Mouse (Mus musculus): ENCODE results near the gene Prr22. TPM values are rescaled to one million over a fixed set of nuclear protein-coding genes. Genes with fewer than 3 reads are reported as not detected.

The Prr22 gene
- total and polyA plus RNA-seq, 3 experiments, result 0.11 to 2.0 (median 0.29) TPM

GRCm38 (mm10) chr17:56780291-56780978, 10.4 kb downstream of the Prr22 start:
- Histone ChIP-seq H3K79me2 (replicated peaks; ENCODE audit: control insufficient read depth, insufficient read depth, low read length) (no peaks in the 10 kb centered on the region), H3K36me3 (ENCODE audit: control insufficient read depth, insufficient read depth, low read length) (no peaks in the 10 kb centered on the region), H3K4me3 (no peak overlapping the region), H3K27ac (no peak overlapping the region), H3K4me1 (ENCODE audit: control insufficient read depth, insufficient read depth, low read length) (0 out of 2 replicates have a peak, but pooled peaks cover 3% of the 10 kb centered on the region), H3K9ac (ENCODE audit: low read depth, low read length) (no peak overlapping the region), H3K27me3 (ENCODE audit: control insufficient read depth, insufficient read depth, low read length) (no peaks in the 10 kb centered on the region)
- WGBS, result 81% methylated on average over 13 of the region's 13 CpGs
- intact Hi-C loops (cut with DNase I), result no loop called here
- DNase-seq, result no peak
- TF ChIP-seq EP300 (IDR thresholded peaks at IDR 0.05; ENCODE audit: insufficient read depth, low read depth, low read length) (no peak), POLR2A (IDR thresholded peaks at IDR 0.05; ENCODE audit: insufficient read depth, low read depth, low read length) (no peak), CTCF (IDR thresholded peaks at IDR 0.05) (no peak)

GRCm38 (mm10) chr17:56788886-56789285, 18.8 kb downstream of the Prr22 start:
- TF ChIP-seq CTCF (IDR thresholded peaks at IDR 0.05), result no peak
- TF ChIP-seq EP300 (IDR thresholded peaks at IDR 0.05; ENCODE audit: insufficient read depth, low read depth, low read length), result no peak
- no peak for TF ChIP-seq POLR2A (IDR thresholded peaks at IDR 0.05; ENCODE audit: insufficient read depth, low read depth, low read length)
- H3K27ac ChIP-seq, result no peak overlapping the region
- H3K9ac ChIP-seq (ENCODE audit: low read depth, low read length), result no peak overlapping the region
- WGBS, result 67% methylated on average over 3 of the region's 3 CpGs
- H3K27me3 ChIP-seq (ENCODE audit: control insufficient read depth, insufficient read depth, low read length), result no peaks in the 10 kb centered on the region
- no peak for DNase-seq
- no peaks in the 10 kb centered on the region for H3K4me1 ChIP-seq (ENCODE audit: control insufficient read depth, insufficient read depth, low read length)
- no peaks in the 10 kb centered on the region for H3K36me3 ChIP-seq (ENCODE audit: control insufficient read depth, insufficient read depth, low read length)
- intact Hi-C loops (cut with DNase I), result no loop called here
- no peak overlapping the region for H3K4me3 ChIP-seq
- no peaks in the 10 kb centered on the region for H3K79me2 ChIP-seq (replicated peaks; ENCODE audit: control insufficient read depth, insufficient read depth, low read length)

- H3K4me1 ChIP-seq (ENCODE audit: control insufficient read depth, insufficient read depth, low read length), result no peaks in the 10 kb centered on the region
- no peak overlapping the region for H3K9ac ChIP-seq (ENCODE audit: low read depth, low read length)
- H3K79me2 ChIP-seq (replicated peaks; ENCODE audit: control insufficient read depth, insufficient read depth, low read length), result no peaks in the 10 kb centered on the region
- no peak for TF ChIP-seq CTCF (IDR thresholded peaks at IDR 0.05)
- TF ChIP-seq POLR2A (IDR thresholded peaks at IDR 0.05; ENCODE audit: insufficient read depth, low read depth, low read length), result no peak
- no peak for TF ChIP-seq EP300 (IDR thresholded peaks at IDR 0.05; ENCODE audit: insufficient read depth, low read depth, low read length)
- DNase-seq, result no peak
- H3K27ac ChIP-seq, result no peak overlapping the region
- H3K4me3 ChIP-seq, result no peak overlapping the region
- WGBS, result 85% methylated on average over 6 of the region's 6 CpGs
- intact Hi-C loops (cut with DNase I), result no loop called here
- no peaks in the 10 kb centered on the region for H3K27me3 ChIP-seq (ENCODE audit: control insufficient read depth, insufficient read depth, low read length)
- H3K36me3 ChIP-seq (ENCODE audit: control insufficient read depth, insufficient read depth, low read length), result no peaks in the 10 kb centered on the region
Observed at GRCm38 (mm10) chr17:56789286-56789685, 19.2 kb downstream of the Prr22 start.

GRCm38 (mm10) chr17:56792588-56792987, 22.5 kb downstream of the Prr22 start:
- H3K27ac ChIP-seq, result no peak overlapping the region
- intact Hi-C loops (cut with DNase I), result no loop called here
- DNase-seq, result no peak
- H3K79me2 ChIP-seq (replicated peaks; ENCODE audit: control insufficient read depth, insufficient read depth, low read length), result no peaks in the 10 kb centered on the region
- no peaks in the 10 kb centered on the region for H3K36me3 ChIP-seq (ENCODE audit: control insufficient read depth, insufficient read depth, low read length)
- H3K4me1 ChIP-seq (ENCODE audit: control insufficient read depth, insufficient read depth, low read length), result no peaks in the 10 kb centered on the region
- no peaks in the 10 kb centered on the region for H3K27me3 ChIP-seq (ENCODE audit: control insufficient read depth, insufficient read depth, low read length)
- H3K4me3 ChIP-seq, result no peak overlapping the region
- WGBS, result 78% methylated on average over 3 of the region's 3 CpGs
- TF ChIP-seq POLR2A (IDR thresholded peaks at IDR 0.05; ENCODE audit: insufficient read depth, low read depth, low read length) (no peak), CTCF (IDR thresholded peaks at IDR 0.05) (no peak), EP300 (IDR thresholded peaks at IDR 0.05; ENCODE audit: insufficient read depth, low read depth, low read length) (no peak)
- H3K9ac ChIP-seq (ENCODE audit: low read depth, low read length), result no peak overlapping the region

- Histone ChIP-seq H3K27ac (no peak overlapping the region), H3K36me3 (ENCODE audit: control insufficient read depth, insufficient read depth, low read length) (no peaks in the 10 kb centered on the region), H3K4me1 (ENCODE audit: control insufficient read depth, insufficient read depth, low read length) (no peaks in the 10 kb centered on the region), H3K9ac (ENCODE audit: low read depth, low read length) (no peak overlapping the region), H3K79me2 (replicated peaks; ENCODE audit: control insufficient read depth, insufficient read depth, low read length) (no peaks in the 10 kb centered on the region), H3K4me3 (no peak overlapping the region), H3K27me3 (ENCODE audit: control insufficient read depth, insufficient read depth, low read length) (no peaks in the 10 kb centered on the region)
- 79% methylated on average over 6 of the region's 6 CpGs for WGBS
- DNase-seq, result no peak
- intact Hi-C loops (cut with DNase I), result no loop called here
- TF ChIP-seq CTCF (IDR thresholded peaks at IDR 0.05), result no peak
- no peak for TF ChIP-seq EP300 (IDR thresholded peaks at IDR 0.05; ENCODE audit: insufficient read depth, low read depth, low read length)
- TF ChIP-seq POLR2A (IDR thresholded peaks at IDR 0.05; ENCODE audit: insufficient read depth, low read depth, low read length), result no peak
Observed at GRCm38 (mm10) chr17:56793614-56794319, 23.7 kb downstream of the Prr22 start.

- Histone ChIP-seq H3K4me3 (no peak overlapping the region), H3K79me2 (replicated peaks; ENCODE audit: control insufficient read depth, insufficient read depth, low read length) (no peaks in the 10 kb centered on the region; the same call in 1 of the 2 replicates), H3K27me3 (ENCODE audit: control insufficient read depth, insufficient read depth, low read length) (no peaks in the 10 kb centered on the region), H3K4me1 (ENCODE audit: control insufficient read depth, insufficient read depth, low read length) (no peaks in the 10 kb centered on the region), H3K36me3 (ENCODE audit: control insufficient read depth, insufficient read depth, low read length) (no peaks in the 10 kb centered on the region), H3K27ac (no peak overlapping the region), H3K9ac (ENCODE audit: low read depth, low read length) (no peak overlapping the region)
- DNase-seq, result no peak
- 96% methylated on average over 3 of the region's 3 CpGs for WGBS
- no peak for TF ChIP-seq POLR2A (IDR thresholded peaks at IDR 0.05; ENCODE audit: insufficient read depth, low read depth, low read length)
- no peak for TF ChIP-seq EP300 (IDR thresholded peaks at IDR 0.05; ENCODE audit: insufficient read depth, low read depth, low read length)
- no peak for TF ChIP-seq CTCF (IDR thresholded peaks at IDR 0.05)
- intact Hi-C loops (cut with DNase I), result no loop called here
Observed at GRCm38 (mm10) chr17:56799276-56799675, 29.2 kb downstream of the Prr22 start.
